In the genomic region with DNA sequence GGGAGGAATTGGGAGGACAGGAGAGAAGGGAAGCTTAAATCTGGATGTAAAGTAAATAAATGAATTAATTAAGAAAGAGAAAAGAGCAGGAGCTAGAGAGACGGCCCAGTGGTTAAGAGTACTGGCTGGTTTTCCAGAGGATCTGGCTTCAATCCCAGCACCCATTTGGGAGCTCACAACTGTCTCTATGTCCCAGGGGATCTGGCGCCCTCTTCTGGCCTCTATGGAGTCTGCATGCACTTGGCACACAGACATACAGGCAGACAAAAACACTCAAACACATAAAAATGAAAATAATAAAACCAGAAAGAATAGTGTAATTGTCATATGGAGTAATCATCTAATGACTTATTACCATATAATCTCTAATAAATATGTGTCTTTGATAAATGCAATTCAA, we compare ENCODE assay signal across 8 mouse cellular contexts. TPM values are rescaled to one million over a fixed set of nuclear protein-coding genes. Genes with fewer than 3 reads are reported as not detected.
DNase-seq lines count a peak whose midpoint lies in the region; ATAC-seq and TF ChIP-seq lines count a peak whose summit lies in the region.
"Had no signal": no experiment of that assay in that cellular context is flagged by ENCODE, and none has a peak within 500 bp of the region (broad histone marks: within the 10 kb centered on the region; RNA-seq: fewer than 3 reads in every experiment).

No protein-coding gene starts in this region.

- no peak overlapping the region for H3K9ac ChIP-seq in kidney, postnatal 0 days (ENCODE audit: low read depth, low read length)
- no peak overlapping the region for H3K9ac ChIP-seq in hindbrain, embryonic 13.5 days
- H3K9ac ChIP-seq: stomach, embryonic 15.5 days had no signal

- H3K4me3 ChIP-seq in kidney, postnatal 0 days (replicated peaks; ENCODE audit: low read depth, low read length) = no peak overlapping the region
- H3K4me3 ChIP-seq in hindbrain, embryonic 13.5 days = no peak overlapping the region
- H3K4me3 ChIP-seq: stomach, embryonic 15.5 days had no signal

- DNase-seq in kidney, postnatal 0 days (ENCODE audit: low spot score) = no peak
- DNase-seq in kidney, adult 11 months = no peak
- peak; percentile 82 for DNase-seq in ES-CJ7 (ENCODE audit: low read depth, low spot score)
- DNase-seq in adrenal gland, postnatal 10 days = peak; percentile 49
- DNase-seq in lung, postnatal 14 days = peak; percentile 40
- no peak for DNase-seq in frontal cortex, postnatal 25 days (ENCODE audit: low spot score in 2 of 2)

- WGBS in kidney, postnatal 0 days = 52% methylated on average over 2 of the region's 2 CpGs
- WGBS in hindbrain, embryonic 13.5 days = 53% methylated on average over 2 of the region's 2 CpGs

- no peaks in the 10 kb centered on the region for H3K36me3 ChIP-seq in kidney, postnatal 0 days (ENCODE audit: insufficient read depth, low read length)
- no peaks in the 10 kb centered on the region for H3K36me3 ChIP-seq in hindbrain, embryonic 13.5 days
- H3K36me3 ChIP-seq: stomach, embryonic 15.5 days had no signal

- no peaks in the 10 kb centered on the region for H3K27me3 ChIP-seq in kidney, postnatal 0 days (ENCODE audit: insufficient read depth, low read length)
- no peaks in the 10 kb centered on the region for H3K27me3 ChIP-seq in hindbrain, embryonic 13.5 days
- H3K27me3 ChIP-seq: stomach, embryonic 15.5 days had no signal

- TF ChIP-seq CTCF in kidney, postnatal 0 days (IDR thresholded peaks at IDR 0.05; ENCODE audit: low read depth) = peak; percentile 61

- ATAC-seq in kidney, postnatal 0 days (replicated peaks; ENCODE audit: low FRiP score, low read depth) = no peak
- ATAC-seq in hindbrain, embryonic 13.5 days (ENCODE audit: low FRiP score) = no peak

- H3K27ac ChIP-seq in kidney, postnatal 0 days = no peak overlapping the region
- H3K27ac ChIP-seq in hindbrain, embryonic 13.5 days = no peak overlapping the region
- H3K27ac ChIP-seq: stomach, embryonic 15.5 days had no signal

- H3K4me2 ChIP-seq in kidney, postnatal 0 days (ENCODE audit: low read length) = no peak overlapping the region
- no peak overlapping the region for H3K4me2 ChIP-seq in hindbrain, embryonic 13.5 days
- H3K4me2 ChIP-seq: stomach, embryonic 15.5 days had no signal

- H3K9me3 ChIP-seq in kidney, postnatal 0 days (replicated peaks; ENCODE audit: low read length) = no peaks in the 10 kb centered on the region
- no peaks in the 10 kb centered on the region for H3K9me3 ChIP-seq in hindbrain, embryonic 13.5 days
- H3K9me3 ChIP-seq: stomach, embryonic 15.5 days had no signal

- H3K4me1 ChIP-seq in kidney, postnatal 0 days (replicated peaks; ENCODE audit: insufficient read depth, low read length) = no peaks in the 10 kb centered on the region
- H3K4me1 ChIP-seq in hindbrain, embryonic 13.5 days (replicated peaks) = peaks cover 2% of the 10 kb centered on the region; the same call in 1 of the 2 replicates
- H3K4me1 ChIP-seq: stomach, embryonic 15.5 days had no signal

RNA-seq across cellular contexts. Expression of gene Pdpn, which starts 12.0 kb away (rescaled TPM):
- 49.4 and 49.9 TPM in 2 replicates for polyA plus RNA-seq in kidney, postnatal 0 days (2015; fragmentation: Nextera tagmentation; extraction: Ambion mirVana)
- 10 to 100 TPM in 1 of 2 experiments, 1 to 10 TPM in 1; 9.3 to 11.1 TPM for total RNA-seq in adrenal gland, postnatal 10 days (2021)
- polyA plus RNA-seq in hindbrain, embryonic 13.5 days (2015; fragmentation: Nextera tagmentation; extraction: Ambion mirVana) = 71.2 and 77.9 TPM in 2 replicates

RNA-seq across cellular contexts. Expression of gene Lrrc38, which starts 38.2 kb away (rescaled TPM):
- polyA plus RNA-seq in kidney, postnatal 0 days (2015; fragmentation: Nextera tagmentation; extraction: Ambion mirVana) = 0.09 and 0.15 TPM in 2 replicates
- under 1 TPM; 0.36 to 0.61 TPM for total RNA-seq in adrenal gland, postnatal 10 days (2021)
- 0.22 TPM in 2 replicates for polyA plus RNA-seq in hindbrain, embryonic 13.5 days (2015; fragmentation: Nextera tagmentation; extraction: Ambion mirVana)
- polyA plus RNA-seq: stomach, embryonic 15.5 days had no signal

Comparison
In these comparisons a context has a peak if more than half of its experiments do, and no peak if none do; other contexts are left out.
1. DNase-seq: peak in ES-CJ7 (single experiment), adrenal gland, postnatal 10 days (single experiment) and lung, postnatal 14 days (single experiment); none in kidney, postnatal 0 days (single experiment), kidney, adult 11 months (single experiment) and frontal cortex, postnatal 25 days (0 of 2).